Mouse (Mus musculus): ENCODE measurements around the gene Igsf6.
A peak's percentile ranks its signal among the peaks of the same experiment; 100 is the strongest.

The Igsf6 gene

DNA sequence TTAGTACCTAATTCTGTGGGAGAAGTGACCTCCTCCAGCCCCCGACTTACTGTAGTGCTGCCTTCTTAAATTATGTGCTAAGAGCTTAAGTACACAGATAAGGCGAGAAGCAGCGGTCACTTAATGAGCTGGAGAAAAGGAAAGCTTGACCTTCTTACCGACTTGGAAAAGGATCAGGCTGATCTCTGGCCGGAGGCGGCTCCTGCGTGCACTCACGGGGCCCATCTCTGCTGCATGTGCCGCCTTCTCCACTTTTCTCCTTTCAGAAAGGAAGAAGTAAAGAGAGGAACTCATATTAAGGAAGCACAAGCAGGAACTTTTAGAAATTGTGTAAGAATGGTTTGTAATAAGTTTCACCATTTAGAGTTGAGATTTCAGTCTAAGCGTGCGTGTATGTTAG, at the start of gene Igsf6:
TSS of gene Igsf6 (minus strand) at position 292 of the 400 bp plus-strand sequence.
- TF ChIP-seq CTCF (conservative IDR thresholded peaks at IDR 0.05; ENCODE audit: low read length) (no peak), NANOG (IDR thresholded peaks at IDR 0.05; ENCODE audit: borderline replicate concordance, low read length) (no peak)
- Histone ChIP-seq H3K4me3 (replicated peaks; ENCODE audit: low read length) (no peak within 1 kb of the TSS), H3K27me3 (ENCODE audit: insufficient read depth, low read length) (no peaks in the 10 kb centered on the region), H3K36me3 (ENCODE audit: insufficient read depth, low read length) (peaks cover 64% of the 10 kb centered on the region), H3K4me1 (replicated peaks; ENCODE audit: low read depth, low read length) (peaks cover 6% of the 10 kb centered on the region), H3K9me3 (ENCODE audit: low read length) (no peaks in the 10 kb centered on the region)

- Histone ChIP-seq H3K27me3 (ENCODE audit: insufficient read depth, low read length) (no peaks in the 10 kb centered on the region), H3K4me1 (replicated peaks; ENCODE audit: low read depth, low read length) (no peaks in the 10 kb centered on the region), H3K36me3 (ENCODE audit: insufficient read depth, low read length) (no peaks in the 10 kb centered on the region), H3K9me3 (ENCODE audit: low read length) (peaks cover 7% of the 10 kb centered on the region), H3K4me3 (replicated peaks; ENCODE audit: low read length) (no peak overlapping the region)
- TF ChIP-seq NANOG (IDR thresholded peaks at IDR 0.05; ENCODE audit: borderline replicate concordance, low read length) (no peak), CTCF (conservative IDR thresholded peaks at IDR 0.05; ENCODE audit: low read length) (peak; percentile 68)
These were observed 45.9 kb upstream of the Igsf6 start for GRCm38 (mm10) chr7:121120143-121120818.

GRCm38 (mm10) chr7:121111762-121112161, 37.4 kb upstream of the Igsf6 start:
- TF ChIP-seq NANOG (IDR thresholded peaks at IDR 0.05; ENCODE audit: borderline replicate concordance, low read length) (no peak), CTCF (conservative IDR thresholded peaks at IDR 0.05; ENCODE audit: low read length) (no peak), POU5F1 (IDR thresholded peaks at IDR 0.05; ENCODE audit: borderline replicate concordance, low read length) (no peak)
- no peaks in the 10 kb centered on the region for H3K9me3 ChIP-seq (ENCODE audit: low read length)
- H3K4me1 ChIP-seq (replicated peaks; ENCODE audit: low read depth, low read length): no peaks in the 10 kb centered on the region
- no peaks in the 10 kb centered on the region for H3K36me3 ChIP-seq (ENCODE audit: insufficient read depth, low read length)
- H3K4me3 ChIP-seq (replicated peaks; ENCODE audit: low read length): no peak overlapping the region
- H3K27me3 ChIP-seq (ENCODE audit: insufficient read depth, low read length): no peaks in the 10 kb centered on the region

DNA sequence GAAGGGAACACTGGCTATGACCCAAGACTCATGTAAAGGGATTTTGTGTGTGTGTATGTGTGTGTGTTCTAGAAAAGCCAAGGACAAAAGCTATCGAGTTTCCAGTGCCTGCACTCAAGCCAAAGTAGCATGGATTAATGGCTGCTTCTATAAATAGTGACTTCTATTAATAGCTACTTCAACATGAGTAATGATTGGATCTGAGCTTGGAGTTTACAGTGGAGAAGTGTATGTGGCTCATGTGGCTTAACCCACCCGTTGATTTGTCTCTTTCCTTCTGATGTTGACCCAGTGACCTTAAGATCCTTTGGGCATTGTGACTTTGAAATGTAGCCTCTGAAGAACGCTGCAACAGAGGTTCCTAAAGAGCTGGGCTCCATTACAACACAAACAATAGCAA, 36.9 kb upstream of the Igsf6 start:
- no peak for TF ChIP-seq CTCF (conservative IDR thresholded peaks at IDR 0.05; ENCODE audit: low read length)
- no peak for TF ChIP-seq POU5F1 (IDR thresholded peaks at IDR 0.05; ENCODE audit: borderline replicate concordance, low read length)
- TF ChIP-seq NANOG (IDR thresholded peaks at IDR 0.05; ENCODE audit: borderline replicate concordance, low read length): no peak
- no peaks in the 10 kb centered on the region for H3K9me3 ChIP-seq (ENCODE audit: low read length)

DNA sequence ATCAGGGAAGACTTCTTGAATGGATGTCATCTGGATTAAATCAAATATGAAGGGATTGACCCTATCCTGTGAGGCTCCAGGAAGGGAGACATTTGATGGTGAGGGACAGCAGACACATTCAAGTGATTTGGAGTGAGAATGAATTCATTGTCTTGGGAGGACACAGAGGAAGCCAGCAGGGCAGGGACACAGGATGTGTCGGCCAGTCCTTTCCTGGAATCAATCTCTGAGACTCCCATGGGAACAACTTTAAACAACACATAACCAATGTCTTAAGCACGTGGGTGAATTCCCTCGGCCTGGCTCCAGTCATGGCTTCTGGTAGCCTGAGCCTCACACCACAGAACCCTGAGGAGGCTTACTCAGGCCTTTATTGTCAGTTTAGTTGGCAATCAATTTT, 33.5 kb upstream of the Igsf6 start:
- Histone ChIP-seq H3K4me3 (replicated peaks; ENCODE audit: low read length) (no peak overlapping the region), H3K9me3 (ENCODE audit: low read length) (no peaks in the 10 kb centered on the region)
- TF ChIP-seq POU5F1 (IDR thresholded peaks at IDR 0.05; ENCODE audit: borderline replicate concordance, low read length) (no peak), NANOG (IDR thresholded peaks at IDR 0.05; ENCODE audit: borderline replicate concordance, low read length) (no peak), CTCF (conservative IDR thresholded peaks at IDR 0.05; ENCODE audit: low read length) (no peak)

More for the DNA sequence above, 36.9 kb upstream of the Igsf6 start:
- Histone ChIP-seq H3K27me3 (ENCODE audit: insufficient read depth, low read length) (no peaks in the 10 kb centered on the region), H3K36me3 (ENCODE audit: insufficient read depth, low read length) (no peaks in the 10 kb centered on the region), H3K4me3 (replicated peaks; ENCODE audit: low read length) (no peak overlapping the region), H3K4me1 (replicated peaks; ENCODE audit: low read depth, low read length) (no peaks in the 10 kb centered on the region)

DNA sequence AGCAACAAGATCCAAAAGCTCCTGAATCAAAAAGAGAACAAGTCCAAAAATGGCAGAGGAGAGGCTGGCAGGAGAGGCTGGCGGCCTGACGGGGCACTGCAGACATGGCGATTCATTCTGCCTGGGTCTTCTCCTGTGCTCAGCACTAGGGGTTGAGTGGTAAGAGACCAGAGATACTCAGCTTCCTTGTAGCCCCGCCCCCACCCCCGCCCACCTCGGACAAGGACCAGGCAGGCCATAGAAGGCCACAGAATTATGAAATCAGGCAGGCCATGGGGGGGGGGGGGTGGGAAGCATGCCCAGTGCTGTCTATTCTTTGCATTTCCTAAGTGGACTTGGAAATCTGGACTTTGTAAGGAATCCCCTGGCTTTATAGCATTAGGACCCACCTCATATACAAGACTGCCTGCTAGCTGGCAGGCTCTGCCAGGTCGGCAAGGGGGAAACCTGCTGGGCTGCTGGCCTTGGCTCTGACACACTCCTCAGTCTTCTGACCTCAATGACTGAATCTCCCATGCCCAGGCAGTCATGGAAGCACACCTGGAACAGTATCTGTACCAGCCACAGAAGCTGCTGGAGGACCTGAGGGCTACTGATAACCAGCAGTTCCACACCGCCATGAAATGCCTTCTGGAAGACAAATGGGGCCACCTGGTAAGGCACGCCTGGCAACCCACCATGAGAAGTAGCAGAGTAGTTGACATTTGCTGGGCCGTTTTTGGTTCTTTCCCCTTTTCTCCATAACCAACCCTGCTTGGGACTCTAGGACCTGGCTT, 24.4 kb upstream of the Igsf6 start:
- Histone ChIP-seq H3K4me1 (replicated peaks; ENCODE audit: low read depth, low read length) (no peaks in the 10 kb centered on the region), H3K4me3 (replicated peaks; ENCODE audit: low read length) (no peak overlapping the region), H3K27me3 (ENCODE audit: insufficient read depth, low read length) (peaks cover 9% of the 10 kb centered on the region; the same call in 1 of the 2 replicates), H3K36me3 (ENCODE audit: insufficient read depth, low read length) (no peaks in the 10 kb centered on the region), H3K9me3 (ENCODE audit: low read length) (no peaks in the 10 kb centered on the region)
- TF ChIP-seq CTCF (conservative IDR thresholded peaks at IDR 0.05; ENCODE audit: low read length) (no peak), POU5F1 (IDR thresholded peaks at IDR 0.05; ENCODE audit: borderline replicate concordance, low read length) (no peak), NANOG (IDR thresholded peaks at IDR 0.05; ENCODE audit: borderline replicate concordance, low read length) (no peak)

More for the DNA sequence above, 33.5 kb upstream of the Igsf6 start:
- Histone ChIP-seq H3K36me3 (ENCODE audit: insufficient read depth, low read length) (no peaks in the 10 kb centered on the region), H3K27me3 (ENCODE audit: insufficient read depth, low read length) (0 out of 2 replicates have a peak, but pooled peaks cover under 1% of the 10 kb centered on the region), H3K4me1 (replicated peaks; ENCODE audit: low read depth, low read length) (no peaks in the 10 kb centered on the region)

DNA sequence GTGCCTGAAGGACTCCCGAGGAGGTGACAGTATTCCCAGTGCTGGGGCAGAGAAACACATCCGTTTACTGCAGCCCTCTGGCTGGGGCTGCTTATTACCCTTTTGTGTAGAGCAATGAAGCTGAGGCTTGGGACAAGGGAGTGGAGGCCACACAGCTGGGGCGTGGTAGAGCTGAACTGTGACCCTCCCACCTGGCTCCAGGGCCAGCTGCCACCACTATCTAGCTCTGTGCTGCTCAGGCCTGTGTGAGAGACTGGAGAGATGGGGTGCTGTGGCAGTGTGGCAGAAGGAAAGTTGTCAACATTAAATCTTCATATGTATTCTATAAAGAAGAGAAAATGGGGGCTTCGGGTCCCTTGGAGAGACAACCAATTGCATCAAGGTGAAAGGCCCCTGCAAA, 18.7 kb upstream of the Igsf6 start:
- H3K27me3 ChIP-seq (ENCODE audit: insufficient read depth, low read length): peaks cover 3% of the 10 kb centered on the region; the same call in 1 of the 2 replicates
- no peaks in the 10 kb centered on the region for H3K36me3 ChIP-seq (ENCODE audit: insufficient read depth, low read length)
- no peaks in the 10 kb centered on the region for H3K9me3 ChIP-seq (ENCODE audit: low read length)
- H3K4me3 ChIP-seq (replicated peaks; ENCODE audit: low read length): no peak overlapping the region
- TF ChIP-seq NANOG (IDR thresholded peaks at IDR 0.05; ENCODE audit: borderline replicate concordance, low read length): no peak
- no peak for TF ChIP-seq CTCF (conservative IDR thresholded peaks at IDR 0.05; ENCODE audit: low read length)
- no peak for TF ChIP-seq POU5F1 (IDR thresholded peaks at IDR 0.05; ENCODE audit: borderline replicate concordance, low read length)
- peaks cover 3% of the 10 kb centered on the region for H3K4me1 ChIP-seq (replicated peaks; ENCODE audit: low read depth, low read length)

DNA sequence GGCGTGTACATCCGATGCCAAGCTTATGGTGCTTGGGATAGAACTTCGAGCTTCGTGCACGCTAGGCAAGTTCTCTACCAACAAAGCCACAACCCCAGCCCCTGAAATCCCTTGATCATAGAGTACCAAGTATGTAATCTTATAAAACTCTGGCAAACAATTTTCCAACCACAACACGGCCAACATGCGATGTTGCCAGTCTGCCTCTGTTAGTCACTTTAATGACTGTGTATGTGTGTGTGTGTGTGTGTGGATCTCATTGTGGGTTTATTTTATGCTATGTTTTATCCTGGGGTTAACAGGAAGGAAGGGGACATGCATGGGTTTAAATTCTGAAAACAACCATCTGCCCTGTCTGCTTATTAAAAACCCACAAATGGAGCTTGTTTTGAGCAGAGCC, 16.4 kb upstream of the Igsf6 start:
- no peak overlapping the region for H3K4me3 ChIP-seq (replicated peaks; ENCODE audit: low read length)
- H3K9me3 ChIP-seq (ENCODE audit: low read length): no peaks in the 10 kb centered on the region
- TF ChIP-seq NANOG (IDR thresholded peaks at IDR 0.05; ENCODE audit: borderline replicate concordance, low read length) (no peak), CTCF (conservative IDR thresholded peaks at IDR 0.05; ENCODE audit: low read length) (no peak), POU5F1 (IDR thresholded peaks at IDR 0.05; ENCODE audit: borderline replicate concordance, low read length) (no peak)
- peaks cover 3% of the 10 kb centered on the region; the same call in 1 of the 2 replicates for H3K27me3 ChIP-seq (ENCODE audit: insufficient read depth, low read length)
- H3K4me1 ChIP-seq (replicated peaks; ENCODE audit: low read depth, low read length): peaks cover 3% of the 10 kb centered on the region
- H3K36me3 ChIP-seq (ENCODE audit: insufficient read depth, low read length): no peaks in the 10 kb centered on the region

Data from E14TG2a.4 (cell line).